Mouse (Mus musculus) fibroblast of lung, adult 2 months (primary cell): ENCODE results near the gene Crybg3.
"Not testable (repeated sequence)": the region's sequence is repeated elsewhere in the genome, so short reads cannot be mapped to it uniquely, and the experiment has no call there.

Experiments used
- DNase-seq: peaks from one replicate; pipeline ENCODE4 v3.0.0-alpha.2; 2011; ENCODE audit warnings: low read depth

Gene Crybg3

GRCm38 (mm10) chr16:59531243-59531642 is 69.5 kb downstream of the Crybg3 start:
- DNase-seq, result no peak

GRCm38 (mm10) chr16:59529570-59529969 is 71.2 kb downstream of the Crybg3 start:
- no peak for DNase-seq

- no peak for DNase-seq
These were observed 73.8 kb downstream of the Crybg3 start for GRCm38 (mm10) chr16:59526939-59527338.

GRCm38 (mm10) chr16:59521752-59522423 is 78.9 kb downstream of the Crybg3 start:
- DNase-seq, result no peak

GRCm38 (mm10) chr16:59517447-59518219 is 83.1 kb downstream of the Crybg3 start:
- DNase-seq, result no peak

- no peak for DNase-seq
These were observed 83.8 kb downstream of the Crybg3 start for GRCm38 (mm10) chr16:59516965-59517364.

GRCm38 (mm10) chr16:59515169-59515568 is 85.6 kb downstream of the Crybg3 start:
- no peak for DNase-seq

GRCm38 (mm10) chr16:59509830-59510229 is 90.9 kb downstream of the Crybg3 start:
- no peak for DNase-seq

GRCm38 (mm10) chr16:59499180-59499579 is 101.6 kb downstream of the Crybg3 start:
- DNase-seq, result no peak

- no peak for DNase-seq
These were observed 102.8 kb downstream of the Crybg3 start for GRCm38 (mm10) chr16:59497947-59498346.

GRCm38 (mm10) chr16:59493199-59493598 is 107.6 kb downstream of the Crybg3 start:
- DNase-seq, result no peak

- DNase-seq, result no peak
These were observed 112.7 kb downstream of the Crybg3 start for GRCm38 (mm10) chr16:59487975-59488548.

GRCm38 (mm10) chr16:59487239-59487638 is 113.5 kb downstream of the Crybg3 start:
- DNase-seq, result no peak

- no peak for DNase-seq
These were observed 122.8 kb downstream of the Crybg3 start for GRCm38 (mm10) chr16:59477955-59478354.

- DNase-seq, result no peak
These were observed 126.0 kb downstream of the Crybg3 start for GRCm38 (mm10) chr16:59474788-59475187.

- no peak for DNase-seq
These were observed 128.2 kb downstream of the Crybg3 start for GRCm38 (mm10) chr16:59472546-59472945.

GRCm38 (mm10) chr16:59471637-59472278 is 129.0 kb downstream of the Crybg3 start, which contains the start of gene Riox2:
TSS of gene Riox2 (plus strand) at chr16:59471775.
- DNase-seq, result peak; percentile 43

- no peak for DNase-seq
These were observed 130.9 kb downstream of the Crybg3 start for GRCm38 (mm10) chr16:59469846-59470245.

GRCm38 (mm10) chr16:59463973-59464372 is 136.8 kb downstream of the Crybg3 start:
- no peak for DNase-seq

GRCm38 (mm10) chr16:59463567-59463966 is 137.2 kb downstream of the Crybg3 start:
- DNase-seq, result no peak

GRCm38 (mm10) chr16:59459259-59459861 is 141.4 kb downstream of the Crybg3 start:
- not testable (repeated sequence) for DNase-seq

GRCm38 (mm10) chr16:59451813-59452212 is 149.0 kb downstream of the Crybg3 start:
- DNase-seq, result no peak
